Mouse (Mus musculus): ENCODE results near the gene Ap5s1.

The Ap5s1 gene

GRCm38 (mm10) chr2:131187602-131187922, 19.3 kb upstream of the Ap5s1 start:
- DNase-seq (ENCODE audit: low spot score in 2 of 2), result peak in 1 of 2 experiments; percentile 40

DNA sequence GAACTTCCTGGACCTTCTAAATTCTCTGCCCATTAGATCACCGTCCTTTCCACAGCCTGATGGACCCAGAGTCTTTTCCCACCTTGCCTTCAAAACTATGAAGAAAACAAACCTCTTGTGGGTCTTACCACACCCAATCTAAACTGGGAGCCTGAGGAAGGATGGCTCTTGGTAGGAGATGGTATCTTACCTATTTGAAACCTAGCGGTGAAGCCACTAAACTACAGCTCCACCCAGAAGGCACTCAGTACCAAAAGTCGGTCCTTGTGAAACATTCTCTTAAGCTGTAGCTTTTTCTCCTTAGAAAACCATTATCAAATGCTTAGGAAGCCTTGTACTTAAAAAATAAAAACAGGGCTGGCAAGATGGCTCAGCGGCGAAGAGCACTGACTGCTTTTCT, 18.6 kb upstream of the Ap5s1 start:
- DNase-seq (ENCODE audit: low spot score in 2 of 2), result peak in 1 of 2 experiments; percentile 54

DNA sequence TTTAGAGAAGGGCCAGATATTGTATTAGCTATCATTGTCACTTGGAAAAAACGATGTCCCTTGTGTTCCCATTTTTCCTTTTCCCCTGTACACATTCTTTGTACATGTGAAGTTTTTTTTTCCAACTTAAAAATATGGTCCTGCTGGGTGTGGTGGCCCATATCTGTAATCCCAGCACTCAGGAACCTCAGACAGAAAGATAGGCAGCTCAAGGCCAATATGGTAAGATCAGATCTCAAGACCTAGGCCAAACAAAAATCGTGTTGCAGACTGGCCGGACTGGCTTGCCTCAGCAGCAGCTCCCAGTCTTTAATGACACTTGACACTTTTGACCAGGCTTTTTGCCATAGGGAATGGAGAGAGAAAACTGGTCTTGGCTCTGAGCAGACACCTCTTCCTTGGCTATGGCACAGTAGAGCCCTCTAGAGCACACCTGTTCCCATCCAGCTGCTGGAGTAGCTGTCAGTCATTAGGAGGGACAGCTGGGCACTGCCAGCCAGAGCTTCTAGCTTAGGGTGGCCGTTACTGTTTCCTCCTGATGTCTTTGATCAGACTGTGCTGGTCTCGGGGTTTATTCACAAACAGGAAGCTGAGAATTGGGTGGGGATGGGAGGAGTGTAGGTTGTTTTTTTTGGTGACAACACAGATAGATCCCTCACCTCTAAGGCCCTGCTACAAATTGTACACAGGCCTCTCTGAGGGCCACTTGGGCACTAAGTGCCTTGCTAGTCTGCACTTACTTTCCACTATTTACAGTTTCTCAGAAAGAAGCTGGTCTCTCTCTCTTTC, 17.2 kb upstream of the Ap5s1 start:
- peak in 1 of 2 experiments; percentile 38 for DNase-seq (ENCODE audit: low spot score in 2 of 2)

DNA sequence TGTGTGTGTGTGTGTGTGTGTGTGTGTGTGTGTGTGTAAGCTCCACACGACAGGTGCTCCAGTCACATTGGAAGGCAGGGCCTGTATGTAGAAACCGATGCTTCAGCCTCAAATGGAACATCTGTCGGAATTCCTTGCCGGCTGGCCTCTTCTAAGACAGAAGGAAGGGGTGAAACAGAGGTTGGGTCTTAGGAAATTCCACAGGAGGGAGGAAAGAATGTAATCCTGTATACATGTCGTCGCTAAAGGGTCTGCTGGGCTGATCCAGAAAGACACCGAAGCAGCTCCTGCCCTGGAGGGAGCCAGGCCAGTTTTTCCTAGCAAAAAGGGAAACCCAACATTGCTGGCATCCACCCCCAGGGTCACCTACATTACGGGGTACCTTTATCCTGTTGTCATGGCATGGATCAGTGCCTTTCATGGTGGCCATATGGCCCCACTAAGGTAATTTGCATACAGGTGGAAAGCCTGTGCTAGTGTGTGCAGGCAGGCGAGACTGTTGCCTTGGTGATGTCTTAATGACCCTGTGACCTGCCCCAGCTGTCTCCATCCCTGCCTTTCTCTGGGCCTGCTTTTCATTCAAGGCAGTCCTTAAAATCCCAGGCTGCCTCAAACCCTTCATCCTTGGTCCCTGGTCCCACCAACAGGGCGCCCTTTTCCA, 16.4 kb upstream of the Ap5s1 start:
- peak in 1 of 2 experiments; percentile 69 for DNase-seq (ENCODE audit: low spot score in 2 of 2)

GRCm38 (mm10) chr2:131191005-131191390, 15.9 kb upstream of the Ap5s1 start:
- no peak for DNase-seq (ENCODE audit: low spot score in 2 of 2)

- DNase-seq (ENCODE audit: low spot score in 2 of 2), result no peak
Measured at GRCm38 (mm10) chr2:131196606-131197316, 10.1 kb upstream of the Ap5s1 start.

DNA sequence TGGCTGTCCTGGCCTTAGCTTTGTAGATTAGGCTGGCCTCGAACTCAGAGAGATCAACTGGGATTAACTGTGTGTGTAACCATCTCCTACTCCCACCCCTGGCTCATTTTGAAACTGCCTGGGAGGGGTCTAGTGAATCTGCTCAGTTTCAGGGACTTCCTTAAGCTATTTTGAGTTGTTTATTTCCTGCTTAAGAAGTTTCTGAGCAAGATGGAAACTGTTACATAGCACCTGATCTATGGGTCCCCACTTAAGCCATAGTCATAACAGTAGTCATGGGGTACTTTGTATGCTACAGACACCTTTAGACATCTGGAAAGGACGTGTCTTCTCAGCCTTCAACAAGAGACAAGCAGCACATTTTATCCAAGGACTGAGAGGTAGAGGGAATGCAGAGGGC, 6.2 kb upstream of the Ap5s1 start:
- no peak for DNase-seq (ENCODE audit: low spot score in 2 of 2)

DNA sequence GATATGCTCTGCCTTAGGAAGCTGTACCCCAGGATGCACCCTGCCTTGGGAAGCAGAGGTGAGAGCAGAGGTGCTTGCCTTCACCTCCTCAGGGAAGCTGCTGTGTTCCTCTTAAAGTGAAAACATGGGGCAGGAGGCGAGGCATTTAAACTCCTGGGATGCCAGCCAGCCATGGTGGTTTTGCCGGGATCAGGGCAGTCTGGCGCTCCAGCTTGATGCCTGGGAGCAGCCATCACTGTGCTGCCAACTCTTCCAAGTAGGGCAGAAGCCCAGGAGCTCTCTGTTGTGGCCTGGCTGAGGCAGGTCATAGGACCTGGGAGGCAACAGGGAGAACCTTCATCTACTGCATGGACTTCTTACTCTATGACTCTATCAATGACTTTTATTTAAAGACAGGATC, 5.6 kb upstream of the Ap5s1 start:
- DNase-seq (ENCODE audit: low spot score in 2 of 2), result no peak

DNA sequence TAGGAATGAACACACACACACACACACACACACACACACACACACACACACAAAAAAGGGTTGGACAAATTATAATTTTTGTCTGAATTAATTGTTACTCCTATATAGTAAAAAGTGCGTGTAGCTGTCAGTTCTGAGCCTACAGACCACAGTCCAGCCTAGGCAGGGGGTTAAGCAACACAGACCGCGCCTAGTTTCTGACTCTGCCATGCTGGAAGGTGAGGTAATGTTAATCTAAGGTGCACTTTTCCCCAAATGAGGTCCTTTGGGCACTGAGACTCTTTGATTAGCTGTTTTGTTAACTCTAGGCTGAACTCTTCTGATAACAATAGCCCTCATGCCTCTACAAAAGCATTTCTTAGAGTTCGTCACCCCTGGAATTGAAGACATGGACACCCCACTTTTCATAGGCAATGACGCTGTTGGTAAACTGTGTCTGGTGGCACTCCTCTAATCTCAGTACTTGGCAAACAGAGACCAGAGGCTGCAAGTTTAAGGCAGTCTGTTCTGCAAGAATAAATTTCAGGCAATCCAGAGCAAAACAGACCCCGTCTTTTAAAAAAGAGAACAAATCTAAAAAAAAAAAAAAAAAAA, 3.0 kb upstream of the Ap5s1 start:
- DNase-seq (ENCODE audit: low spot score in 2 of 2), result no peak

DNA sequence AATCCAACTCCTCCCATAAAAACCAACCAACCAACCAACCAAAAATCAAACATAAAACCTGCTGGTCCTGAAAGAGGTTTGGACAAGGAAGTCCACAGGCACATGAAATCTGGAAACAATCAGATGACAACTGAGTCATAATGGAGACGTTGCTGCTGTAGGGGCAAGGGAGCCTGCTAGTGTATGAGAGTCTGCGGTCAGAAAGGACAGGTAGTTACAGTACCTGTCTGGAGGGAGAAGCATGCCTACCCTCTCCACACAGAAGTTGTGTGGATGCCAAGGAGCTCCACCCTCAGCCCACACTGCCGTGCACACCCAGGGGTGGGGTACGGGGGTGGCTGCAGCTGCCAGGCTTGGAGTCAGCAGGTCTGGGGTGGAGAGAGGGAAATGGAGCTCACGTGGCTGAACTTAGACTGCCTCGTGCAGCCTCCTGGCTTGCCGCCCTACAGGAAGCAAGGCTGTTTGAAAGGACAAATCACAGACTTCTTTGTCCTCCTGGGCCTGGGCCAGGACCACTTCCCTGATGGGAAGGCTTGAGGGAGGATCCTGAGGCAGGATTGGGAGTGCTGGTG, 2.4 kb upstream of the Ap5s1 start:
- peak; percentile 52 to 67 for DNase-seq (ENCODE audit: low spot score in 2 of 2)

DNA sequence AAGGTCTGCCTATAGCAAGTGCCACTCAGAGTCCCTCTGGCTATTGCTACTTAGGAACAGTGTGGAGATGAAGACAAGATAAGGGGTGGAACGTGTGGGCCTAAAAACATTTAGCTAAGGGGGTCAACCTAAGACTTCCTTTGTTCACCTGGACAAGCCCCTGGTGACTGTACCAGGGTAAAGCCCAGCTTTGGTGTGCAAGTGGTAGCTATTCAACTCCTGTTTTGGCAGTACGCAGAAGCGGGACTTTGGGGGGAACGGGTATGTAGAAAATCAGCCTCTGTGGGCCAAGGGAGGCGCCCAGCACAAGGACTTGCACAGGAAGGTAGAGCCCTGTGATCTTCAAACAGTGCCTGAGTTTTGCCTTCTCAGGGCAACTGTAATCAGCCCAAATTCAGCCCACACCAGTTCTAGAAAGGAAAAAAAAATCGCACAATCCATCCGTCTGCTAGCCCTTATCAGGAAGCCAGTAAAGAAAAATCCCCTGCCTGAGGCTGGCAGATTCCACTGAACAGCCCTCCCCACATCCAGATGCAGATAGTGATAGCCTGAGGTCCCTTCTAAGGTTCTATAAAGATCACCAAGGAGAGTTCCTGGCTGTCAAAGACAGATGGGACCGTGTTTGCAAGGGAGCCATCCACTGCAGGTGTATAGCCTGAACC, 1.2 kb upstream of the Ap5s1 start:
- peak; percentile 47 to 65 for DNase-seq (ENCODE audit: low spot score in 2 of 2)

- DNase-seq (ENCODE audit: low spot score in 2 of 2), result no peak
Measured at GRCm38 (mm10) chr2:131208356-131208755, 1.5 kb downstream of the Ap5s1 start.

GRCm38 (mm10) chr2:131209125-131209795, 2.4 kb downstream of the Ap5s1 start:
- DNase-seq (ENCODE audit: low spot score in 2 of 2), result peak; percentile 59 to 82

DNA sequence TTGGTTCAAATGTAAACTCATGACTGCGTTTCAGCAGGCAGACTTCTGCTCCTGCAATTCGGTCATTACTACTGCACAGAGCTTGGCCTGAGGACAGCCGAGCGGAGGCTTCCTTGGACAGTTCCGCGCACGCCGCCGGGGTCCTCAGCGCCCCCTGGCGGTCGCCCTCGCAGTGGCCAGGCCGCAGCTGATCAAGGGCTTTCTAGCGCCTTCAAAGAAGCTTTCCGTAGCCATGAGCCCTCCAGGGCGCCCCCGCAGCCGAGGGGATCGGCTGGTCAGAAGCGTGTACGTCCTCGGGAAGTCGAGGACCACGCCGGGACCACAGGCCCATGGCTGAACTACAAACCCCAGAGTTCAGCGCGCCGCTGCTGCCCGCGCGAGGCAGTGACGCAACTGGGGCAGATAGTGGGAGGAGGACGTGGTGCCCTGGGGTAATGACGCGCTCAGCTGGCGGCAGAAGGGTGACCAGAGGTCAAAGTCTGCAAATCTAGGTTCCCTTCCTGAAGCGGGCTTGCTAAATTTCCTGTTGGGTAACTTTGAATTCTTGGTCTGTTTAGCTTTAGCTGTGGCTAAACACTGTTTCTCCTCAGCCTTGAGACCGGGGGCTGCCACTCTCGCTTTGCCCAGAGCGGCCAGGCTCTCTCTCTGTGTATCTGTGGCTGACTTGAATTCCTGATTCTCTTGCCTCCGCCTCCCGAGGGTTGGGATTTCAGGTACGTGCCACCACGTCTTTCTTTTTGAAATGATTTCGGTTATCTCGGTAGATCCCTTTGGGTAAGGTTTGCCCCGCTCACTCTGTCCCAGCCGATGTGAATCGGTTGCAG, 3.3 kb downstream of the Ap5s1 start:
- DNase-seq (ENCODE audit: low spot score in 2 of 2), result peak; percentile 96

GRCm38 (mm10) chr2:131211026-131211615, 4.2 kb downstream of the Ap5s1 start:
- peak; percentile 32 to 37 for DNase-seq (ENCODE audit: low spot score in 2 of 2)

DNA sequence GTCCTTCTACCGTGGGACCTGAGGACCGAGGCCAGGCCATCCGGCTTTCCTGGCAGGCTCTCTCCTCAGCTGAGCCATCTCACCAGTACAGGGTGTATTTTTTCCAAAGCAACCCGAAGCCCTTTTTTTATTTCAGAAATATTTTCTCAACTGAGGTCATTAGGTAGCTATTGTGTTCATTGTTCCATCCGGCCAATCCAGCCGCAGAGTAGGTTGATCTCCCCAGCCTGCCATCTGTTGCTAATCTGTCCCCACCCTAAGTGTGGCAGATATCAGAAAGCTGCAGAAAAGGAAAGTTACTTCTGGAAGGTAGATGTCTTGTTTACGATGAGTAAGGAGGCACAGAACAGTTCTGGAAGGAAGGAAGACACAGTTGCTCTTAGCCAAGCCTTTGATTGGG, 6.9 kb downstream of the Ap5s1 start:
- DNase-seq (ENCODE audit: low spot score in 2 of 2), result peak; percentile 49 to 50

GRCm38 (mm10) chr2:131215941-131216858, 9.3 kb downstream of the Ap5s1 start:
- no peak for DNase-seq (ENCODE audit: low spot score in 2 of 2)

- no peak for DNase-seq (ENCODE audit: low spot score in 2 of 2)
Measured at GRCm38 (mm10) chr2:131220030-131220429, 13.2 kb downstream of the Ap5s1 start.

All from spleen, postnatal 10 days (tissue).